Mouse (Mus musculus): ENCODE results near the gene Ppp2r5a. TPM values are rescaled to one million over a fixed set of nuclear protein-coding genes. Genes with fewer than 3 reads are reported as not detected.

Ppp2r5a gene
- total and polyA plus RNA-seq, 3 experiments, result 40.3 to 96.7 (median 62.0) TPM

- H3K9ac ChIP-seq (ENCODE audit: insufficient read depth, low read depth), result no peak overlapping the region
- no peaks in the 10 kb centered on the region for H3K9me3 ChIP-seq (replicated peaks; ENCODE audit: low read length)
- H3K36me3 ChIP-seq (replicated peaks in 1 of 2; ENCODE audit: control insufficient read depth in 1 of 2, insufficient read depth in 1 of 2, low read length in 1 of 2), result no peaks in the 10 kb centered on the region
- no peaks in the 10 kb centered on the region for H3K79me2 ChIP-seq (replicated peaks; ENCODE audit: control insufficient read depth, extremely low read depth, insufficient read depth, poor library complexity, severe bottlenecking)
- no peak overlapping the region for H3K27ac ChIP-seq (ENCODE audit: insufficient read depth, low read depth)
- no peak for DNase-seq (ENCODE audit: extremely low read depth)
- peaks cover 7 to 20% of the 10 kb centered on the region in 2 experiments for H3K4me1 ChIP-seq (ENCODE audit: control insufficient read depth in 1 of 2, insufficient read depth in 2 of 2)
- dilution Hi-C loops (cut with MboI; ENCODE audit: extremely low pct_ligation_motif_present, extremely low pct_unique_long_range_greater_than_20kb, low sequenced_read_pairs), result no loop called here
- in situ Hi-C loops (cut with MboI; ENCODE audit: low pct_ligation_motif_present, low pct_unique_long_range_greater_than_20kb, low sequenced_read_pairs), result no loop called here
- H3K4me3 ChIP-seq (replicated peaks in 1 of 3; ENCODE audit: low read depth in 2 of 3, low read length in 2 of 3, poor library complexity in 1 of 3), result no peak overlapping the region
- H3K4me2 ChIP-seq (ENCODE audit: insufficient read depth, low read depth, poor library complexity, severe bottlenecking), result no peak overlapping the region
- no peaks in the 10 kb centered on the region for H3K27me3 ChIP-seq (replicated peaks)
- TF ChIP-seq TBP (conservative IDR thresholded peaks at IDR 0.05; ENCODE audit: low read depth, low read length), result no peak
- TF ChIP-seq MYC (IDR thresholded peaks at IDR 0.05; ENCODE audit: low read depth, low read length), result no peak
- TF ChIP-seq SIN3A (IDR thresholded peaks at IDR 0.05; ENCODE audit: low read length), result no peak
These were observed 35.9 kb upstream of the Ppp2r5a start for GRCm38 (mm10) chr1:191439011-191439410.

- Histone ChIP-seq H3K4me3 (replicated peaks in 1 of 3; ENCODE audit: low read depth in 2 of 3, low read length in 2 of 3, poor library complexity in 1 of 3) (no peak overlapping the region), H3K79me2 (replicated peaks; ENCODE audit: control insufficient read depth, extremely low read depth, insufficient read depth, poor library complexity, severe bottlenecking) (no peaks in the 10 kb centered on the region), H3K27ac (ENCODE audit: insufficient read depth, low read depth) (no peak overlapping the region), H3K9me3 (replicated peaks; ENCODE audit: low read length) (no peaks in the 10 kb centered on the region), H3K9ac (ENCODE audit: insufficient read depth, low read depth) (no peak overlapping the region), H3K27me3 (replicated peaks) (no peaks in the 10 kb centered on the region), H3K4me1 (ENCODE audit: control insufficient read depth in 1 of 2, insufficient read depth in 2 of 2) (peaks cover 7 to 20% of the 10 kb centered on the region in 2 experiments), H3K4me2 (ENCODE audit: insufficient read depth, low read depth, poor library complexity, severe bottlenecking) (no peak overlapping the region), H3K36me3 (replicated peaks in 1 of 2; ENCODE audit: control insufficient read depth in 1 of 2, insufficient read depth in 1 of 2, low read length in 1 of 2) (no peaks in the 10 kb centered on the region)
- DNase-seq (ENCODE audit: extremely low read depth), result no peak
- no peak for TF ChIP-seq HCFC1 (IDR thresholded peaks at IDR 0.05; ENCODE audit: low read depth, low read length)
- no peak for TF ChIP-seq SIN3A (IDR thresholded peaks at IDR 0.05; ENCODE audit: low read length)
- dilution Hi-C loops (cut with MboI; ENCODE audit: extremely low pct_ligation_motif_present, extremely low pct_unique_long_range_greater_than_20kb, low sequenced_read_pairs) (no loop called here), in situ Hi-C loops (cut with MboI; ENCODE audit: low pct_ligation_motif_present, low pct_unique_long_range_greater_than_20kb, low sequenced_read_pairs) (no loop called here)
These were observed 35.5 kb upstream of the Ppp2r5a start for GRCm38 (mm10) chr1:191438546-191438945.

- H3K4me2 ChIP-seq (ENCODE audit: insufficient read depth, low read depth, poor library complexity, severe bottlenecking), result no peak overlapping the region
- H3K4me3 ChIP-seq (replicated peaks in 1 of 3; ENCODE audit: low read depth in 2 of 3, low read length in 2 of 3, poor library complexity in 1 of 3), result no peak overlapping the region
- peaks cover 2 to 18% of the 10 kb centered on the region in 2 experiments; a peak in 3 of 4 replicates for H3K4me1 ChIP-seq (ENCODE audit: control insufficient read depth in 1 of 2, insufficient read depth in 2 of 2)
- in situ Hi-C loops (cut with MboI; ENCODE audit: low pct_ligation_motif_present, low pct_unique_long_range_greater_than_20kb, low sequenced_read_pairs) (no loop called here), dilution Hi-C loops (cut with MboI; ENCODE audit: extremely low pct_ligation_motif_present, extremely low pct_unique_long_range_greater_than_20kb, low sequenced_read_pairs) (no loop called here)
- DNase-seq (ENCODE audit: extremely low read depth), result no peak
- TF ChIP-seq CHD1 (IDR thresholded peaks at IDR 0.05; ENCODE audit: low read depth, low read length) (no peak), RCOR1 (conservative IDR thresholded peaks at IDR 0.05; ENCODE audit: low read depth, low read length) (no peak), ZC3H11A (IDR thresholded peaks at IDR 0.05; ENCODE audit: low read depth, low read length) (no peak), GABPA (IDR thresholded peaks at IDR 0.05; ENCODE audit: insufficient replicate concordance, low read depth, low read length) (no peak), USF2 (conservative IDR thresholded peaks at IDR 0.05; ENCODE audit: low read depth, low read length) (no peak), TCF12 (IDR thresholded peaks at IDR 0.05; ENCODE audit: low read depth, low read length) (no peak), TBP (conservative IDR thresholded peaks at IDR 0.05; ENCODE audit: low read depth, low read length) (no peak)
- no peaks in the 10 kb centered on the region for H3K27me3 ChIP-seq (replicated peaks)
- no peaks in the 10 kb centered on the region for H3K79me2 ChIP-seq (replicated peaks; ENCODE audit: control insufficient read depth, extremely low read depth, insufficient read depth, poor library complexity, severe bottlenecking)
- no peak overlapping the region for H3K27ac ChIP-seq (ENCODE audit: insufficient read depth, low read depth)
- H3K9me3 ChIP-seq (replicated peaks; ENCODE audit: low read length), result no peaks in the 10 kb centered on the region
- no peaks in the 10 kb centered on the region for H3K36me3 ChIP-seq (replicated peaks in 1 of 2; ENCODE audit: control insufficient read depth in 1 of 2, insufficient read depth in 1 of 2, low read length in 1 of 2)
- no peak overlapping the region for H3K9ac ChIP-seq (ENCODE audit: insufficient read depth, low read depth)
These were observed 33.6 kb upstream of the Ppp2r5a start for GRCm38 (mm10) chr1:191436647-191437046.

Data from CH12.LX (cell line).